Mouse (Mus musculus): Measurements from ENCODE around the gene Dnajb8. TPM values are rescaled to one million over a fixed set of nuclear protein-coding genes. Genes with fewer than 3 reads are reported as not detected.

Dnajb8 gene
- polyA plus RNA-seq (2011; ENCODE audit: insufficient read length, low read depth, missing spikeins): not detected in 2 replicates

DNA sequence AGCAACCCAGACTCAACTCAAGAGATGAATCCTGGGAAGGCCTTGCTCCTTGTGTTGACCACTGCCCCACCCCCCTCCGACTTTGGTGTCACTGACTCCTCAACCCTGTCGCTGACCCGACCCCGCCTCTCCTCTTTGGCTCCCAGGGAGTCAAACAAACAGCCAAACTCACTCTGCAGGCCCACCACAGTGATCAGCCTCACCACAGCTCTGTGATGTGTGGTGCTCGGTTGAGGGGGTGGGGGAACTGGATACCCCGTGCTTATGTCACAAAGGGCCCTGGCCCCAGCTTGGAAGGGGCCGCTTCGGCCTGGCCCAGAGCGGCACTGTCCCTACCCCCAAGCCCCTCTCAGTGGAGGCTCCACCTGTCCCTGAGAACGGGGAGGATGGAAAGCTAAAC, at the start of gene Dnajb8:
Gene Dnajb8 (plus strand): TSS at position 301 of the 400 bp plus-strand sequence.
- Histone ChIP-seq H3K27ac (ENCODE audit: insufficient read depth, low read length) (no peak within 1 kb of the TSS), H3K4me1 (ENCODE audit: control insufficient read depth, insufficient read depth, low read length) (no peaks in the 10 kb centered on the region), H3K4me3 (ENCODE audit: insufficient read depth, low read length) (no peak within 1 kb of the TSS)
- TF ChIP-seq CTCF (IDR thresholded peaks at IDR 0.05; ENCODE audit: borderline replicate concordance, insufficient read depth, low read length) (no peak), POLR2A (IDR thresholded peaks at IDR 0.05; ENCODE audit: low read depth, low read length) (no peak)

- Histone ChIP-seq H3K4me3 (ENCODE audit: insufficient read depth, low read length) (no peak overlapping the region), H3K27ac (ENCODE audit: insufficient read depth, low read length) (no peak overlapping the region), H3K4me1 (ENCODE audit: control insufficient read depth, insufficient read depth, low read length) (no peaks in the 10 kb centered on the region)
- TF ChIP-seq CTCF (IDR thresholded peaks at IDR 0.05; ENCODE audit: borderline replicate concordance, insufficient read depth, low read length) (no peak), POLR2A (IDR thresholded peaks at IDR 0.05; ENCODE audit: low read depth, low read length) (no peak)
These were observed 47.9 kb upstream of the Dnajb8 start for GRCm38 (mm10) chr6:88174191-88174590.

- TF ChIP-seq CTCF (IDR thresholded peaks at IDR 0.05; ENCODE audit: borderline replicate concordance, insufficient read depth, low read length) (no peak), POLR2A (IDR thresholded peaks at IDR 0.05; ENCODE audit: low read depth, low read length) (no peak)
- Histone ChIP-seq H3K4me3 (ENCODE audit: insufficient read depth, low read length) (no peak overlapping the region), H3K27ac (ENCODE audit: insufficient read depth, low read length) (no peak overlapping the region), H3K4me1 (ENCODE audit: control insufficient read depth, insufficient read depth, low read length) (no peaks in the 10 kb centered on the region)
These were observed 47.4 kb upstream of the Dnajb8 start for GRCm38 (mm10) chr6:88174676-88175075.

- TF ChIP-seq CTCF (IDR thresholded peaks at IDR 0.05; ENCODE audit: borderline replicate concordance, insufficient read depth, low read length): no peak
- no peak for TF ChIP-seq POLR2A (IDR thresholded peaks at IDR 0.05; ENCODE audit: low read depth, low read length)
- H3K4me1 ChIP-seq (ENCODE audit: control insufficient read depth, insufficient read depth, low read length): no peaks in the 10 kb centered on the region
- H3K27ac ChIP-seq (ENCODE audit: insufficient read depth, low read length): no peak overlapping the region
- H3K4me3 ChIP-seq (ENCODE audit: insufficient read depth, low read length): no peak overlapping the region
These were observed 37.4 kb upstream of the Dnajb8 start for GRCm38 (mm10) chr6:88184671-88185070.

DNA sequence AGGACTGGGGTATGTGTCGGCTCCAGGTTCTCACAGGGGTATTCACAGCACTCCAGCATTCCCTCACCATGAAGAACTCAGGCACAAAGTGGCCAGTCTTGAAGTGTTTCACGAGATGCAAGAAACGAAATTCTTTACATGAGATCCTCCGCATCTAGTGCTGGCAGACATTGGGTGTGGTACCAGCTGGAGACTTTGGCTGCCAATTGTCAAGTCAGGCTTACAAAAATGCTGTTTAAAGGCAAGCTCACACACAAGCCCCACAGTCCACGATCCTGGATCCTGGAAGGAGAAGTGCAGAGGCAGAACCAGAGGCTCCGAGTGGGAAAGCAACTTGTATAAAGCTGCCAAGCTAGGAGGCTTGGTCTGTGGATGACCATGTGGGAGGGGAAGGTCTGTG, 33.9 kb upstream of the Dnajb8 start:
- Histone ChIP-seq H3K4me1 (ENCODE audit: control insufficient read depth, insufficient read depth, low read length) (no peaks in the 10 kb centered on the region), H3K27ac (ENCODE audit: insufficient read depth, low read length) (no peak overlapping the region), H3K4me3 (ENCODE audit: insufficient read depth, low read length) (no peak overlapping the region)
- TF ChIP-seq POLR2A (IDR thresholded peaks at IDR 0.05; ENCODE audit: low read depth, low read length) (no peak), CTCF (IDR thresholded peaks at IDR 0.05; ENCODE audit: borderline replicate concordance, insufficient read depth, low read length) (no peak)

DNA sequence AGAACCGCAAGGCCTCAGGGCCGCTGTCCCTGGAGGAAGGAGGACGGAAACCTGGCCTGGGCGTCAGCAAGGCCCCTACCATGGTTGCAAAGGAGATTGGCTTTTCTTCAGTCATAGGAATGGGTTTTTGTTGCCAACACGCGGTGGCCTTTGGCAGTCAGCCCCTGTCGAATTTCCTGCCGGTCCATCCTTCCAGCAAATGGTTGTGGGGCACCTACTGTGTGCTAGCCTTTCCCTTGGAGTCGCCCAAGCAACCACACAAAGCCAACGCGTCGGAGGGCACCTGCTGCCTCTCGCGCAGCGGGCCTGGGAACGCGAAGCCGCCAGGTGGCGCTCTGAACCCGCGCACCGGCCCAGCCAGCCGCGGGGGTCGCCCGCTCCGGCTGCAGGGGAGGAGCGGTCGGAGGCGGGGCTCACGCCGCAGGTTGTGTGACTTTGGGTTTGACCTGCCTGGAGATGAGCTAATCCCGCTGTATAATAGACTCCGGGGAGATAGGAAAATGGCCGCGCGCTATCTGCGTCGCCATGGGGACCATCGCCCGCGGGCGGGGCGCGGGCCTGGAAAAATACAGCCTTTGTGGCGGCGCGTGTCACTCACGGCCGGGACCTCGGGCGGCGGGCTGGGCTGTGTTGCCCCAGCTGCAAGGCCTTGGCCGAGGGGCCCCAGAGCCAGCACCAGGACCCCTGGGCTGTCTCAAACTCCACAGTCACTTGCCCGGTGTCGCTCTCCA, 32.6 kb upstream of the Dnajb8 start:
- Histone ChIP-seq H3K27ac (ENCODE audit: insufficient read depth, low read length) (no peak overlapping the region), H3K4me1 (ENCODE audit: control insufficient read depth, insufficient read depth, low read length) (no peaks in the 10 kb centered on the region), H3K4me3 (ENCODE audit: insufficient read depth, low read length) (peak overlapping the region; percentile 58)
- TF ChIP-seq CTCF (IDR thresholded peaks at IDR 0.05; ENCODE audit: borderline replicate concordance, insufficient read depth, low read length) (peak; percentile 85), POLR2A (IDR thresholded peaks at IDR 0.05; ENCODE audit: low read depth, low read length) (no peak)

- Histone ChIP-seq H3K27ac (ENCODE audit: insufficient read depth, low read length) (no peak overlapping the region), H3K4me3 (ENCODE audit: insufficient read depth, low read length) (peak overlapping the region; percentile 58), H3K4me1 (ENCODE audit: control insufficient read depth, insufficient read depth, low read length) (no peaks in the 10 kb centered on the region)
- no peak for TF ChIP-seq CTCF (IDR thresholded peaks at IDR 0.05; ENCODE audit: borderline replicate concordance, insufficient read depth, low read length)
- TF ChIP-seq POLR2A (IDR thresholded peaks at IDR 0.05; ENCODE audit: low read depth, low read length): no peak
These were observed 32.1 kb upstream of the Dnajb8 start for GRCm38 (mm10) chr6:88190043-88190309.

- no peak for TF ChIP-seq POLR2A (IDR thresholded peaks at IDR 0.05; ENCODE audit: low read depth, low read length)
- no peak for TF ChIP-seq CTCF (IDR thresholded peaks at IDR 0.05; ENCODE audit: borderline replicate concordance, insufficient read depth, low read length)
- H3K27ac ChIP-seq (ENCODE audit: insufficient read depth, low read length): no peak overlapping the region
- H3K4me1 ChIP-seq (ENCODE audit: control insufficient read depth, insufficient read depth, low read length): no peaks in the 10 kb centered on the region
- H3K4me3 ChIP-seq (ENCODE audit: insufficient read depth, low read length): no peak overlapping the region
These were observed 31.6 kb upstream of the Dnajb8 start for GRCm38 (mm10) chr6:88190310-88191023.

GRCm38 (mm10) chr6:88191024-88191365, 31.1 kb upstream of the Dnajb8 start:
- no peaks in the 10 kb centered on the region for H3K4me1 ChIP-seq (ENCODE audit: control insufficient read depth, insufficient read depth, low read length)
- H3K27ac ChIP-seq (ENCODE audit: insufficient read depth, low read length): no peak overlapping the region
- TF ChIP-seq CTCF (IDR thresholded peaks at IDR 0.05; ENCODE audit: borderline replicate concordance, insufficient read depth, low read length) (no peak), POLR2A (IDR thresholded peaks at IDR 0.05; ENCODE audit: low read depth, low read length) (no peak)
- no peak overlapping the region for H3K4me3 ChIP-seq (ENCODE audit: insufficient read depth, low read length)

DNA sequence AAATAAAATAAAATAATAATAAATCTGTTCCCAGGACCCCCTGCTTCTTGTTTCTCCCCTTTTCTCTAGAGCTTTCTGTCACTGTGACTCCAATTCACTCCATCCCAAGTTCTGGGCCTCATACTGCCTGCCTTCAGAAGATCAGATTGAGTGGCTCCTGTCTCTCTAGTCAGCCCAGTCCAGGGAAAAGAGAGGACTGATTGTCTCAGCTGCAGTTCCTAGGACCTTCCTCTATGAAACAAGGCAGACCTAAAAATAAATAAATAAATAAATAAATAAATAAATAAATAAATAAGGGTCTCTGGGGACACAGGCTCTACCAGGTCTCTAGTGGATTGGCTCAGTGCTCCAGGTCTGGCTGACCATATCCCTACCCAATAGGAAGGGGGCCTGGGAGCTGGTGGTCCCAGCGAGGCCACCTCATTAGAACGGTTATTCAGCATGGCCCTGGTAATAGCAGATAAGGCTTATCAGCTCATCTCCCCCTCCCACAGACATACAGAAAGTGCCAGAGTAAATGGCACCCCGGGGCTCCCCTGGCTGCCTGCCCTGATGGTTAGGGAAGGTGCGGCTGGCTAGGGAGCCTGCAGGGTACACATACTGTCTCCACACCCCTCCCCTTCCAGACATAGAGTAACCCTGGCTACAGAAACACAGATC, 30.5 kb upstream of the Dnajb8 start:
- Histone ChIP-seq H3K4me3 (ENCODE audit: insufficient read depth, low read length) (no peak overlapping the region), H3K4me1 (ENCODE audit: control insufficient read depth, insufficient read depth, low read length) (no peaks in the 10 kb centered on the region), H3K27ac (ENCODE audit: insufficient read depth, low read length) (no peak overlapping the region)
- TF ChIP-seq CTCF (IDR thresholded peaks at IDR 0.05; ENCODE audit: borderline replicate concordance, insufficient read depth, low read length): no peak
- no peak for TF ChIP-seq POLR2A (IDR thresholded peaks at IDR 0.05; ENCODE audit: low read depth, low read length)
